Mouse (Mus musculus) activated CD4-positive, CD25-positive, alpha-beta regulatory T cell, adult 9 weeks (primary cell): ENCODE data around the gene Gm11361. TPM values are rescaled to one million over a fixed set of nuclear protein-coding genes. Genes with fewer than 3 reads are reported as not detected.

Experiments
- polyA plus RNA-seq: library from polyadenylated mRNA; unstranded; fragments of 100-300 nt; shearing (Covaris generic); gene quantifications from one replicate; pipeline ENCODE4 v1.2.1, GENCODE M21; 2017

Gene Gm11361
- polyA plus RNA-seq: 1.2 TPM

DNA sequence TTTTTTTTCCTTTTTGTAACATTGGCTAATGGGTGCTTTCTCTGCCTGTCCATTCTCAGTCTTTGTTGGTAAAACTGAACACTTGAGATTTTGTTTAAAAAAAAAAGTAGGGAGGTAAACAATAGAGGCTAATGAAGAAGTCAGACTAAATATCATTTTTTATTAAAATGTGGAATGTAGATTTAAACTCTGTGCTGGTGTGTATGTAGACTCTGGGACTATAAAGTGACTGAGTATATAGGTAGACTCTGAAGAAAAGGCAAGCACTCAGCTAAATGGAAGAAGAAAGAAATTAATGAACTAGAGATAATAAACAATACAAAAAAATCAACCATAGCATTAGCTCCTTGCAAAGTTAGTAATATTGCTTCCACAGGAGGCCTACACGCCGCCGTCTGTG lies at the start of gene Gm11361:
Gene Gm11361, plus strand, starts transcription at position 301 of the 400 bp plus-strand sequence.

Other genes with a start within 250 kb of the Gm11361 start
- not detected for gene Prl4a1, start 241.3 kb upstream of the Gm11361 start, polyA plus RNA-seq
- not detected for gene Prl5a1, start 115.0 kb upstream of the Gm11361 start, polyA plus RNA-seq